Mouse (Mus musculus) intestine, embryonic 14.5 days (tissue): ENCODE data around the gene Tapt1. TPM values are rescaled to one million over a fixed set of nuclear protein-coding genes. Genes with fewer than 3 reads are reported as not detected.
"Not testable (repeated sequence)": the region's sequence is repeated elsewhere in the genome, so short reads cannot be mapped to it uniquely, and the experiment has no call there.

Source experiments
- ATAC-seq: fragments of 200-750 bp; cut with Nextera tagmentation; replicated peaks from 2 replicates; pipeline ENCODE4 v1.8.0; 2017; ENCODE audit warnings: low read depth, moderate number of reproducible peaks, moderate TSS enrichment, moderate library complexity; ENCODE audit not compliant: low FRiP score, low TSS enrichment
- DNase-seq: peaks from one replicate; pipeline ENCODE4 v3.0.0-alpha.2; 2018; ENCODE audit warnings: low spot score
- H3K27ac ChIP-seq: fragments of 300-500 bp; sonication (generic); 2 replicates; pipeline ENCODE4 v1.5.1; 2014; ENCODE audit warnings: low read depth, mild to moderate bottlenecking, control low read depth
- H3K27me3 ChIP-seq: fragments of 300-500 bp; sonication (generic); replicated peaks from 2 replicates; pipeline ENCODE4 v1.6.1; 2014; ENCODE audit warnings: low read length, control low read depth; ENCODE audit not compliant: control insufficient read depth, insufficient read depth
- H3K36me3 ChIP-seq: fragments of 300-500 bp; sonication (generic); 2 replicates; pipeline ENCODE4 v1.6.1; 2014; ENCODE audit warnings: low read length, control low read depth; ENCODE audit not compliant: control insufficient read depth, insufficient read depth
- H3K4me1 ChIP-seq: fragments of 300-500 bp; sonication (generic); replicated peaks from 2 replicates; pipeline ENCODE4 v1.6.1; 2014; ENCODE audit warnings: low read length, control low read depth, mixed read lengths; ENCODE audit not compliant: control insufficient read depth, insufficient read depth
- H3K4me2 ChIP-seq: fragments of 300-500 bp; sonication (generic); 2 replicates; pipeline ENCODE4 v1.6.1; 2014; ENCODE audit warnings: low read length
- H3K4me3 ChIP-seq: fragments of 300-500 bp; sonication (generic); 2 replicates; pipeline ENCODE4 v1.5.1; 2014; ENCODE audit warnings: low read depth, low read length, control low read depth, mixed read lengths
- H3K9ac ChIP-seq: fragments of 300-500 bp; sonication (generic); 2 replicates; pipeline ENCODE4 v1.6.1; 2014; ENCODE audit warnings: mild to moderate bottlenecking, low read length
- H3K9me3 ChIP-seq: fragments of 300-500 bp; sonication (generic); 2 replicates; pipeline ENCODE4 v1.6.1; 2016; ENCODE audit warnings: low read length, control low read depth; ENCODE audit not compliant: control insufficient read depth
- WGBS: fragments of 180-500 bp; shearing (Covaris S2); extraction: QIAGEN DNeasy Blood & Tissue Kit; methylation state at CpG from one replicate; pipeline ENCODE4 v1.1.7; 2014; 5-methylcytosine and 5-hydroxymethylcytosine counted together
- polyA plus RNA-seq: library from polyadenylated mRNA; unstranded; fragments of >200 nt; fragmentation: Nextera tagmentation; extraction: Ambion mirVana; gene quantifications from 2 replicates; pipeline ENCODE4 v1.2.1, GENCODE M21; 2014

The Tapt1 gene
- polyA plus RNA-seq = 28.1 and 30.5 TPM in 2 replicates

GRCm38 (mm10) chr5:44226521-44227461, at the start of gene Tapt1:
Tapt1 (minus strand) TSS chr5:44226626.
- no peaks in the 10 kb centered on the region for H3K9me3 ChIP-seq
- H3K36me3 ChIP-seq = 0 out of 2 replicates have a peak, but pooled peaks cover 6% of the 10 kb centered on the region
- ATAC-seq (peak; percentile 96), DNase-seq (peak; percentile 91)
- H3K27ac ChIP-seq = peak within 1 kb of the TSS; percentile 86
- H3K27me3 ChIP-seq = no peaks in the 10 kb centered on the region
- H3K4me1 ChIP-seq = peaks cover 19% of the 10 kb centered on the region
- H3K4me3 ChIP-seq = peak within 1 kb of the TSS; percentile 90
- peak within 1 kb of the TSS; percentile 93 for H3K9ac ChIP-seq
- under 1% methylated on average over 73 of the region's 121 CpGs for WGBS
- peak within 1 kb of the TSS; percentile 81 for H3K4me2 ChIP-seq

GRCm38 (mm10) chr5:44271564-44271963, 45.1 kb upstream of the Tapt1 start:
- H3K27me3 ChIP-seq = no peaks in the 10 kb centered on the region
- H3K4me2 ChIP-seq = no peak overlapping the region
- no peaks in the 10 kb centered on the region for H3K9me3 ChIP-seq
- ATAC-seq (no peak), DNase-seq (no peak)
- H3K36me3 ChIP-seq = no peaks in the 10 kb centered on the region
- no peaks in the 10 kb centered on the region for H3K4me1 ChIP-seq
- H3K27ac ChIP-seq = no peak overlapping the region
- whole genome bisulfite sequencing = 90% methylated on average over 4 of the region's 4 CpGs
- no peak overlapping the region for H3K4me3 ChIP-seq
- H3K9ac ChIP-seq = no peak overlapping the region

- not testable (repeated sequence) for H3K9ac ChIP-seq, H3K4me1 ChIP-seq, H3K9me3 ChIP-seq, H3K27ac ChIP-seq, H3K36me3 ChIP-seq, ATAC-seq, DNase-seq, H3K4me3 ChIP-seq, H3K27me3 ChIP-seq, H3K4me2 ChIP-seq
- 44% methylated on average over 2 of the region's 3 CpGs for WGBS
Observed at GRCm38 (mm10) chr5:44268524-44268923, 42.1 kb upstream of the Tapt1 start.

GRCm38 (mm10) chr5:44261691-44262090, 35.3 kb upstream of the Tapt1 start:
- Histone ChIP-seq H3K4me2 (no peak overlapping the region), H3K27ac (no peak overlapping the region), H3K4me1 (no peaks in the 10 kb centered on the region), H3K27me3 (no peaks in the 10 kb centered on the region), H3K4me3 (no peak overlapping the region), H3K9me3 (no peaks in the 10 kb centered on the region), H3K36me3 (no peaks in the 10 kb centered on the region), H3K9ac (no peak overlapping the region)
- DNase-seq = no peak
- ATAC-seq = no peak
- WGBS = 65% methylated on average over 5 of the region's 5 CpGs

GRCm38 (mm10) chr5:44261172-44261571, 34.7 kb upstream of the Tapt1 start:
- no peaks in the 10 kb centered on the region for H3K9me3 ChIP-seq
- no peaks in the 10 kb centered on the region for H3K4me1 ChIP-seq
- H3K27me3 ChIP-seq = no peaks in the 10 kb centered on the region
- DNase-seq (no peak), ATAC-seq (no peak)
- no peaks in the 10 kb centered on the region for H3K36me3 ChIP-seq
- H3K4me2 ChIP-seq = no peak overlapping the region
- H3K27ac ChIP-seq = no peak overlapping the region
- H3K9ac ChIP-seq = no peak overlapping the region
- H3K4me3 ChIP-seq = no peak overlapping the region
- 66% methylated on average over 3 of the region's 3 CpGs for WGBS

GRCm38 (mm10) chr5:44259678-44260077, 33.3 kb upstream of the Tapt1 start:
- DNase-seq = no peak
- 75% methylated on average over 3 of the region's 3 CpGs for WGBS

GRCm38 (mm10) chr5:44258163-44258562, 31.7 kb upstream of the Tapt1 start:
- WGBS = 43% methylated on average over 1 of the region's 1 CpGs
- H3K4me1 ChIP-seq = no peaks in the 10 kb centered on the region
- no peaks in the 10 kb centered on the region for H3K9me3 ChIP-seq
- H3K4me3 ChIP-seq = no peak overlapping the region
- no peak overlapping the region for H3K9ac ChIP-seq
- no peaks in the 10 kb centered on the region for H3K27me3 ChIP-seq
- DNase-seq (no peak), ATAC-seq (no peak)
- no peak overlapping the region for H3K27ac ChIP-seq
- H3K36me3 ChIP-seq = no peaks in the 10 kb centered on the region
- H3K4me2 ChIP-seq = no peak overlapping the region

More at GRCm38 (mm10) chr5:44259678-44260077, 33.3 kb upstream of the Tapt1 start:
- no peak overlapping the region for H3K4me3 ChIP-seq
- no peak overlapping the region for H3K27ac ChIP-seq
- no peaks in the 10 kb centered on the region for H3K36me3 ChIP-seq
- no peaks in the 10 kb centered on the region for H3K9me3 ChIP-seq
- no peaks in the 10 kb centered on the region for H3K4me1 ChIP-seq
- no peak overlapping the region for H3K4me2 ChIP-seq
- H3K27me3 ChIP-seq = no peaks in the 10 kb centered on the region
- no peak overlapping the region for H3K9ac ChIP-seq
- no peak for ATAC-seq

- no peak for DNase-seq
- H3K36me3 ChIP-seq = no peaks in the 10 kb centered on the region
- H3K4me2 ChIP-seq = no peak overlapping the region
- 79% methylated on average over 4 of the region's 4 CpGs for WGBS
- ATAC-seq = no peak
- H3K27ac ChIP-seq = no peak overlapping the region
- H3K4me3 ChIP-seq = no peak overlapping the region
- H3K27me3 ChIP-seq = no peaks in the 10 kb centered on the region
- H3K9ac ChIP-seq = no peak overlapping the region
- no peaks in the 10 kb centered on the region for H3K9me3 ChIP-seq
- no peaks in the 10 kb centered on the region for H3K4me1 ChIP-seq
Observed at GRCm38 (mm10) chr5:44257401-44257800, 31.0 kb upstream of the Tapt1 start.
